Mouse (Mus musculus) embryo, embryonic 9.5 days (tissue): ENCODE data around the gene Sugct.
"Not testable (repeated sequence)": the region's sequence is repeated elsewhere in the genome, so short reads cannot be mapped to it uniquely, and the experiment has no call there.

ENCODE experiments used
- DNase-seq: peaks from one replicate; pipeline ENCODE4 v3.0.0-alpha.2; 2017; ENCODE audit errors: extremely low spot score

The Sugct gene

DNA sequence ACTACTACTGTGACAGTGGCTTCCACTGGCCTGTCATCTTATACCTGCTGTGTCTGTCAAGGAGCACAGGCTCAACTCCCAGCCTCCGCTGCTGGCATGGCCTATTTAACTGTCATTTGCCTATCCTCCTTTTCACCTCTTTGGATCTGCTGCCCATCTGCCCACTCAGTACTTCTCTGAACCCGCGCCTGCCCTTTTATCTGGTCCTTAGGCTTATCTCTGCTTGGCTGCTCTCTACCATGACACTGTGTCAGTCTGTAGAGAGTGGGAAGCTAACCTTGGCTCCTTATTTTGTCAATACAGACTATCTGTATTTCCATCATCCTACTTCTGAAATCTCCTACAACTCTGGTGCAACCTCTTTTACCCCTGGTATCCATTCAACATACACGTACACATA, 793.9 kb downstream of the Sugct start:
- DNase-seq, result no peak

DNA sequence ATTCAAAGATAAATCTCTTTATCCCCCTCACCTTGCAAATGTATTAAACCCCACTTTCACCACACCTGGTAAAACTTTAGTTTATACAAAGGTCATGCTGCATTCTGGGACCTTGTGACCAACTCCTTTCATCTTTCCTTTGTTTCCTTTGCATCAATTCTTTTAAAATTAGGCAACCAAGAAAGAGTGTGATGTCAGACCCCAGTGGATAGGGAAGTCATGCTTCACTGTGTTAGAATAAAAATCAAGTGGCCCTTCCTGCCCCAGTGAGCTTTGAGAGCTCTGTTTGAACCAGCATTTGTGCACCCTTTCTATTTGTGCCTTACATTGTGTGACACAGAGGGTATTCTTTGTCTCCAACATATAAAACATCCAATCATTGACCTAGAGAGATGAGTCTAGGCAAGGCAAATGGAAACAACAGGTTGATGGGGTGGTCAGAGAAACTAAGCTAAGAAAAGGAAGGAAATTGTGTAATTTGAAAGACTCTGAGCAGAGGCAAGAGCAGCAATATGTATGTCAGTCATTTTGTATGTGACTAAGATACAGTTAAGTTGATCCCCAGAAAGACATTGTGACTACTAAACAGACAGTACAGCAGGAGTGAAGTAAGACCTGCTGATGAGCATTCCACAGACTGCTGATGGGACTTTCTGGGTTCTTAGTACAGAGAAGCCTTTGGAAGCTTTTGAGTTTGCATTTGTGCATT, 797.1 kb downstream of the Sugct start:
- no peak for DNase-seq

DNA sequence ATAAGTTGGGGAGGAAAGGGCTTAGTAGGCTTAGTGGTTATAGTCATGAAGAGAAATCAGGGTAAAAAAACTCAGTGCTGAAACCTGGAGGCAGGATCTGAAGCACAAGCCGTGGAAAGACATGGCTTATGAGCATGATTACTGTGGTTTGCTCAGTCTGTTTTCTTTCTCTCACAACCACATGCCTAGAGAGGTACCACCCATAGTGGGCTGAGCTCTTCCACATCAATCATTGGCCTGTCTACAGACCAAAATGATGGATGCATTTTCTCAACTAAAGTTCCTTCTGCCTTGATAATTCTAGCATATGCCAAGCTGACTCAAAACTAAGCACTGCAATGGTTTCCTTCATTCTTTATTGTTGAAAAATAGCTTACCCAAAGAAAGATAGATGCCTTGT, 817.3 kb downstream of the Sugct start:
- no peak for DNase-seq

DNA sequence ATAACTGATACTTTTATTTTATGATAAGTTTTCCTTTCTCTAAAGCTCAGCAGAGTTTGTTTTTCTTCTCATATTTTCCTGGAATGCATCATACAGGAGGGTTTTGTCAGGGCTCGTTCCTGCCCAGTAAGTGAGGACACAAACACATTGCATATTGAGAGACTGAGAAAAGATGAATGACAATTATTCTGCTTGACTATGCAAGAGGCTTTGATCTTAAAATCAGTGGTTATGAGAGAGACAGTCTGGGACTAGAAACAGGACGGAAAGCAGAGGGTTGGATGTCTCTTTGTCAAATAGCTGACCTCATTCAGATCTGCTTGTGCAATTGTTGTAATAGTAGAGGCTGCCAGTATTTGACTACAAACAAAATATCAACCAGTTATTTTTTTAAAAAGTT, 835.4 kb downstream of the Sugct start:
- no peak for DNase-seq

DNA sequence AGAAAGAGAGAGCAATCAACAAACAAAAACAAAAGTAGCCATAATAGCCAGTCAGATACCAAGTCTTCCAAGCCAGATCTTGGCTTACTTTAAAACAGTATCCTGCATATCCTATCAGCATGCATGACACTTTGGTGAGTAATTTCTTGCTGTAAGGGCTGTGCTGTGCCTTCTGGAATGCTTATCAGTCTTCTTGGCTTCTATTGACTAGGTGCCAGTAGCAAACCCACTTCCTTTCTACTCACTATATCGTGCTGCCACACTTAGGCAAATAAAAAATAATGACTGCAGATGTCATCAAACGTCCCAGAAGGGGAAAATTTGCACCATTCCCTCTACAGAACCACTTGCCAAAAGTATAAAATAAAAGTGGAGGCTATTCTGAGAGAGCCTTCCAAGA, 848.1 kb downstream of the Sugct start:
- no peak for DNase-seq

DNA sequence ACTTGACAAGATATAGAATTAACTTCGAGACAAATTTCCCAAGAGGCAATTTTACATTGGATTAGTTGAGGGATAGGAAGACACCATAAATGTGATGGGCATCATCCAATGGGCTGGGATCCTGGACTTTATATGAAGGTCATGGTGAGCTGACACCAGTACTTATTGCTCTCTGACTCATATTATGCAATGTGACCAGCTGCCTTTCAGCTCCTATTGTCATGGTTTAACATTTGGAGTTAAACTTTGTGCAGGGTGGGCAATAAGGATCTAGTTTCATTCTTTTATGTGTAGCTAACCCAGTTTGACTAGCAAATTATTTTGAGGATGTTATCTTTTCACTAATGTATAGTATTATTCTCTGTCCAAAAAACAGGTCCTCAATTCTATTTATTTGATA, 854.4 kb downstream of the Sugct start:
- DNase-seq, result no peak

DNA sequence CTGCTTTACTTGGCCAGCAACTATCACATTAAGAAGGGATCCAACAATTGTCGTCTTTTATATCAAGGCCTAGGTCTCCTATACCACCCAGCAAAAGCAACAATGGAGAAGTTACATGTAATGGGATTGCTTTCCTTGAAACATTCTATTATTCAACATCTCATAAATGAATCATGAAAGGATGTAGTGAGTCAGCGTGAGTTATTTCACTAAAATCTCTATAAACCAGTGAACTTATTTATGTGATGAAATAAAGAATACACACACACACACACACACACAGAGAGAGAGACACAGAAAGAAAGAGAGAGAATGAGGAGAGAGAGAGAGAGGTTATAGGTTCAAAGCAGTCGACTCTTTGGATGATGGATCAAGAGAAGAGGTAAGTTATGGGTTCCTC, 856.9 kb downstream of the Sugct start:
- no peak for DNase-seq

DNA sequence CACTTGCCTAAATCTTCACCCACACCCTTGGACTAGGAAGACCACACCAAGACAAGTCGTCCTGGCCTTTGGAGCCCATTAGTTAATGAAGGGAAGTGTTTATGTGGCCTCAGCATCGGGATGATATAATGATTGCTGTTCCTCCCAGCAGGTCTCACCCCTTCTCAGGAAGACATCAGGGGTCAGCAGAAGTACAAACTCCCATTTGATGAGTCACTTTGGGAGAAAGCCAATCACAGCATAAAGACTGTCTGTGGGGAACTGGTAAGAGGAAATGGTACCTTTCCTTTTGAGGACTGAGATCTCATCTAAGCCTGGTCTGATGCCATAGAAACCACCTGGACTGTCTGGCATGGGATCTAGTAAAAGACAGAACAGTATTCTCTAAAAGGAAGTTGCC, 860.2 kb downstream of the Sugct start:
- no peak for DNase-seq

DNA sequence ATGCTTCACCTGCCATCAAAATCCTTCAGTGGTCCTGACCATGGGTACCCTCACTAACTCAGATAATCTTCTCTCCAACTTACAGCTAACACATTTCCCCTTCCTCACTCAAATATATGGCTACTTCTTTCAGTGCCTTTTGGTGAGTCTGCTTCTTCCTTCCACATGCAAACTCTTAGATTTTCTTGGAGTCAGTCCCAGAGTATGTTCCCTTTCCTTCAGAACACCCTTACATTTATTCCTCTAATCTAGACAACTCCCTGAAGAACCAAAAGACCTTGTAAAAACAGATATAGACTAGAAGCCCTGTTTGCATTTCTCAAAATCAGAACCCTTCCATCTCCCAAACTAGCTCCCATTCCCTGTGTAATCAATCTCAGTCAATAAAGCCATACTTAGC, 862.3 kb downstream of the Sugct start:
- no peak for DNase-seq

DNA sequence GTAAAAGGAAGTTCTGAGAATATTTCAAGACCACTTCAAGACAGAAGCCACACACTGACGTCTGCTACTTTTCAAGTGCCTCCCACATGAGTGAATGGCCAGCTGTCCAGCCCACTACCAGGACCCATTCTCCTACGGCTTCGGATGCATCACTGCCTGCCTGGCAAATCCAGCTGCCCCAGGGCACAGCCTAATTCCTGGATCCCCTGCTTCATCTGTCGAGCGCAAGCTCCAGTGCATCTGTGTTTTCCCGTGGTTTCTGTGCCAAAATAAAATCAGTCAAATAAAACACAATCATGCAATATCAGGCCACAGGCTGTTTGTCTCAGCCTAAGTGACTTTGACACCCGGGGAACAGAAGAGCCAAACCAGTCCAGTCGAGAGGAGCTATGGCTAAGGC, 863.5 kb downstream of the Sugct start:
- DNase-seq, result no peak

DNA sequence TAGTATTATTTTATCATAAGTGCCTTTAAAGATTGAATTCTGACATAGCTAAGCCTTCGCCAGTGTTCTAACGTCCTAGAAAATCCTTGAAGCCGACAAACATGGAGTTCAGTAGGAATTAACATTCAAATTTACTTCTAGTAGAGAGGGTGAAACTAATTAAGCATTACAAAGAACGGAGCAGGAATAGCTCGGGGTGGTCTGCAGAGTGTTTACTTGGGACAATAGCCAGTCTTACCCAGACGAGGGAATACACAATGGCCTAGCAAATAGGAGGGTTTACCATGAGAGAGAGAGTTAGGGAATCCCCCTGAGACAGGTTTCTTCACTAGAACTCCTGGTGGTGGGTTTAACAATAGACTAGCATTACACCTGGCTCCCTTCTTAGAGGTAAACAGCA, 865.1 kb downstream of the Sugct start:
- DNase-seq, result not testable (repeated sequence)

DNA sequence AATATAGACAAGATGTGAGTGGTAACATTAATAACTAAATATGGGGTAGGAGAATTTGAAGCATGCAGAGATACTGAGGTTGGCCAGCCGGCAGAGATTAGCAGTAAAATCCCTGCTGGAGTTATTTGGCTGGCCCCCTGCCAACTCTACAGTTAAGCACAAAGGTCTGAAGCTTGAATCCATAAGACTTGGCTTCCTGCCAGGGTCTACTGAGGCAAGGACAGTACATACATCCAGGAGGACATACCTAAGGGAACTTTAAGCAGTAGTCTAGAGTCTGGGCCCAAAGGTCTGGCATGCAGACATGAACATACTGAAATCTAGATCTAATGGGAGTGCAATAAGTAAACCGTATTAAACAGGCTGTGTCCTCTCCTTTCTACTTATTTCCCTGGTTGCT, 865.8 kb downstream of the Sugct start:
- no peak for DNase-seq

DNA sequence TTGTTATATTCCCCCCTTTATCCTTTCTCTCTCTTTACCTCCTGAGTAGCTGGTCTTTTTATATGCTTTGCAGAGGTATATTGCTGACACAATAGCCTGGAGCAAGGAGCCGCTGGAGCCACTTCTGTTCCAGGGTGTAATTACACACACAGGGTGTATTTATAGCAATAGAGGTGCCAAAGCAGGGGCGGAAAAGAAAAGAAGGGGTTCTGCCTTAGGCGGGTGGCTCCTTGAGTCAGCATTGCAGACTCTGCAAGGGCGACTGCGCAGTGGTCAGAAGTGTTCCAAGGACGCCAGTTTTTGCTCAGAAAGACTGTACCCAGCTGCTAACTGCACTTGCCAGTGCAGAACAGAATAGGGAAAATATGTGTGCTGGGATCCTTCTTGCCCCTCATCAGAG, 869.7 kb downstream of the Sugct start:
- DNase-seq, result no peak

DNA sequence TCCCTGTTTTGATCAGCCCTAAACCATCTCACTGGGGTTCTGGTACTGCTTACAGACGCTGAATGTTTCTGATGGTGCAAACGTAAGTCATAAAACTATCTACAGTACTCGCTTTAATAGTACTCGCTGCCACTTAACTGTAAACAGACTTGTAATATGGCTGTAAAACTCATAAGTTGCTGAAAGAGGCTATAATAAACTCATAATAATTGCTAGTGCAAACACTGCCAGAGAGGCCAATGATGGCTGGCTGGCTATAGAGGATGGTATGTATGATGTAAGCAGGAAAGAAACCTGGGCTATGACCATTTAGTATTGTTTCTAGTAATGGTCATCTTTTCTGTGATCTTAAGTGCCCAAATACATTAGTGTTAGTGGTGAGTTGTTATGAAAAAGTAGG, 873.6 kb downstream of the Sugct start:
- no peak for DNase-seq

DNA sequence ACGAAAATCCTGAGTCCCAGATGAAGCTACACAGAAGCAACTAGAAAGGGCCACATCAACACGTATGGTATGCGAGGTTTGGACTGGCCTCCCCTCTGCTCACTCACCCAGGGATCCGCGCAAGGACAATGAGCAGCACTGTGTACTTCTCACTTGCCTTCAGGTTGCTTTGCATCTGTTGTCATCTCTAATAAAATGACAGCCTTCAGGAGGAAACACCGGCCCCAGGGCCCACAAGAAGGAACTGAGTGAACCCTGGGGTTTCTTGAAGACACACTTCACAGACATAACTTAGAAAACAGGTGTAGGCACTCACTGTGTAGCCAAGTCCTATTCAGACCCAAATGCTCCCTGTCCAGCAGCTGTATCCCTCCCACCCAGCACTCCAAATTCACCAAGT, 877.9 kb downstream of the Sugct start:
- DNase-seq, result no peak

DNA sequence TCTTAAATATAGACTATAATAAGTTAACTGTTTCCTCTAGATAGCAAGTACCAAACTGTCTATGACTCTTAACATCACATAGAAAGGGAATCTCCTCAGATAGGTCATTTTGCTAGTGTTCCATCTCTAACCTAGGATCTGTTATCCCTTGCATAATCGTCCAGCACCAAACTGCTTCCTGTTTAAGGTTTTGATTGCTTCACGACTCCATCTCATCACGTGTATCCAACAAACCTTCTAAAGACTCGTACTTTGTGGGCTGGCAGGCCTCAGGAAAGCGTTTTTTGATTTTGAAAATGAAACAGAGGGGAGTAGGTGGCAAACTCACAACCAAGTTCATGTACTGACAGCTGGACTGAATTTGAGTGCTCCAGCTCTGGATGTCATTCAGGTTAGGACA, 878.6 kb downstream of the Sugct start:
- DNase-seq, result no peak

DNA sequence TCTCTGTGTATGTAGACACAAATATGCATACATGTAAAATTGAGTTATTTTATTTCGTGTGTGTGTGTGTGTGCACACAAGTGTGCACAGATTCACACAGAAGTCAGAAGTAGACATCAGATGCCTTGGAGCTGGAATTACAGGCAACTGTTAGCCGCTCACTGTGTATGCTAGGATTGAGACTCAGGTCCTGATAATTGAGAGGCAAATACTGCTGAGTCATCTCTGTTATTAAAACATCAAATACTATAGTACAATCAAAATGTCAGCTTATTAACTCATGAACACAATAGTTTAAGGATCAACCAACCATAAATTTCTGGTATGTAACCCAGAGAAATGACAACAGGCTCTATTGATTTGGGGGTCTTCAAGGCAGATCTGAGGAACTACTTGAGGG, 883.1 kb downstream of the Sugct start:
- no peak for DNase-seq
